Mouse (Mus musculus): ENCODE results near the gene Gng10. TPM values are rescaled to one million over a fixed set of nuclear protein-coding genes. Genes with fewer than 3 reads are reported as not detected.
A peak's percentile ranks its signal among the peaks of the same experiment; 100 is the strongest.

Gene Gng10
- polyA plus RNA-seq, 1 experiment, result 11.7 TPM

- no peak overlapping the region for H3K27ac ChIP-seq (ENCODE audit: control insufficient read depth, insufficient read depth, low read depth, low read length)
- H3K36me3 ChIP-seq (ENCODE audit: control insufficient read depth, insufficient read depth, low read length), result no peaks in the 10 kb centered on the region
- peaks cover 8% of the 10 kb centered on the region for H3K4me1 ChIP-seq (ENCODE audit: control insufficient read depth, insufficient read depth, low read length)
- H3K27me3 ChIP-seq (ENCODE audit: control insufficient read depth, insufficient read depth, low read length), result no peaks in the 10 kb centered on the region
- peak overlapping the region; percentile 96 for H3K4me3 ChIP-seq (ENCODE audit: control insufficient read depth, low read depth, low read length)
- TF ChIP-seq CTCF (IDR thresholded peaks at IDR 0.05; ENCODE audit: control insufficient read depth, insufficient read depth, insufficient replicate concordance, low read depth, low read length) (no peak), POLR2A (IDR thresholded peaks at IDR 0.05; ENCODE audit: control insufficient read depth, low read depth, low read length) (no peak)
Observed at GRCm38 (mm10) chr4:59003806-59004200, 31.1 kb upstream of the Gng10 start.

- TF ChIP-seq CTCF (IDR thresholded peaks at IDR 0.05; ENCODE audit: control insufficient read depth, insufficient read depth, insufficient replicate concordance, low read depth, low read length), result no peak
- no peak for TF ChIP-seq POLR2A (IDR thresholded peaks at IDR 0.05; ENCODE audit: control insufficient read depth, low read depth, low read length)
- no peaks in the 10 kb centered on the region for H3K27me3 ChIP-seq (ENCODE audit: control insufficient read depth, insufficient read depth, low read length)
- peaks cover 8% of the 10 kb centered on the region for H3K4me1 ChIP-seq (ENCODE audit: control insufficient read depth, insufficient read depth, low read length)
- no peaks in the 10 kb centered on the region for H3K36me3 ChIP-seq (ENCODE audit: control insufficient read depth, insufficient read depth, low read length)
- no peak overlapping the region for H3K4me3 ChIP-seq (ENCODE audit: control insufficient read depth, low read depth, low read length)
- no peak overlapping the region for H3K27ac ChIP-seq (ENCODE audit: control insufficient read depth, insufficient read depth, low read depth, low read length)
Observed at GRCm38 (mm10) chr4:59006211-59006610, 28.7 kb upstream of the Gng10 start.

- no peaks in the 10 kb centered on the region for H3K27me3 ChIP-seq (ENCODE audit: control insufficient read depth, insufficient read depth, low read length)
Observed at GRCm38 (mm10) chr4:59007016-59007415, 27.9 kb upstream of the Gng10 start.

GRCm38 (mm10) chr4:59007974-59008373 lies 26.9 kb upstream of the Gng10 start:
- no peak for TF ChIP-seq CTCF (IDR thresholded peaks at IDR 0.05; ENCODE audit: control insufficient read depth, insufficient read depth, insufficient replicate concordance, low read depth, low read length)
- TF ChIP-seq POLR2A (IDR thresholded peaks at IDR 0.05; ENCODE audit: control insufficient read depth, low read depth, low read length), result no peak
- H3K4me1 ChIP-seq (ENCODE audit: control insufficient read depth, insufficient read depth, low read length), result peaks cover 8% of the 10 kb centered on the region

More at GRCm38 (mm10) chr4:59007016-59007415, 27.9 kb upstream of the Gng10 start:
- no peaks in the 10 kb centered on the region for H3K36me3 ChIP-seq (ENCODE audit: control insufficient read depth, insufficient read depth, low read length)
- no peak for TF ChIP-seq CTCF (IDR thresholded peaks at IDR 0.05; ENCODE audit: control insufficient read depth, insufficient read depth, insufficient replicate concordance, low read depth, low read length)
- TF ChIP-seq POLR2A (IDR thresholded peaks at IDR 0.05; ENCODE audit: control insufficient read depth, low read depth, low read length), result no peak
- H3K4me3 ChIP-seq (ENCODE audit: control insufficient read depth, low read depth, low read length), result no peak overlapping the region
- H3K27ac ChIP-seq (ENCODE audit: control insufficient read depth, insufficient read depth, low read depth, low read length), result no peak overlapping the region
- peaks cover 8% of the 10 kb centered on the region for H3K4me1 ChIP-seq (ENCODE audit: control insufficient read depth, insufficient read depth, low read length)

GRCm38 (mm10) chr4:59009186-59009585 lies 25.7 kb upstream of the Gng10 start:
- H3K27me3 ChIP-seq (ENCODE audit: control insufficient read depth, insufficient read depth, low read length), result no peaks in the 10 kb centered on the region
- peaks cover 8% of the 10 kb centered on the region for H3K4me1 ChIP-seq (ENCODE audit: control insufficient read depth, insufficient read depth, low read length)
- no peak overlapping the region for H3K4me3 ChIP-seq (ENCODE audit: control insufficient read depth, low read depth, low read length)
- TF ChIP-seq POLR2A (IDR thresholded peaks at IDR 0.05; ENCODE audit: control insufficient read depth, low read depth, low read length) (no peak), CTCF (IDR thresholded peaks at IDR 0.05; ENCODE audit: control insufficient read depth, insufficient read depth, insufficient replicate concordance, low read depth, low read length) (no peak)
- no peaks in the 10 kb centered on the region for H3K36me3 ChIP-seq (ENCODE audit: control insufficient read depth, insufficient read depth, low read length)
- no peak overlapping the region for H3K27ac ChIP-seq (ENCODE audit: control insufficient read depth, insufficient read depth, low read depth, low read length)

More at GRCm38 (mm10) chr4:59007974-59008373, 26.9 kb upstream of the Gng10 start:
- Histone ChIP-seq H3K36me3 (ENCODE audit: control insufficient read depth, insufficient read depth, low read length) (no peaks in the 10 kb centered on the region), H3K27ac (ENCODE audit: control insufficient read depth, insufficient read depth, low read depth, low read length) (no peak overlapping the region; the same call in 1 of the 2 replicates), H3K27me3 (ENCODE audit: control insufficient read depth, insufficient read depth, low read length) (no peaks in the 10 kb centered on the region), H3K4me3 (ENCODE audit: control insufficient read depth, low read depth, low read length) (no peak overlapping the region)

- Histone ChIP-seq H3K4me3 (ENCODE audit: control insufficient read depth, low read depth, low read length) (no peak overlapping the region), H3K4me1 (ENCODE audit: control insufficient read depth, insufficient read depth, low read length) (peaks cover 4% of the 10 kb centered on the region), H3K36me3 (ENCODE audit: control insufficient read depth, insufficient read depth, low read length) (no peaks in the 10 kb centered on the region), H3K27ac (ENCODE audit: control insufficient read depth, insufficient read depth, low read depth, low read length) (no peak overlapping the region), H3K27me3 (ENCODE audit: control insufficient read depth, insufficient read depth, low read length) (no peaks in the 10 kb centered on the region)
- TF ChIP-seq CTCF (IDR thresholded peaks at IDR 0.05; ENCODE audit: control insufficient read depth, insufficient read depth, insufficient replicate concordance, low read depth, low read length) (no peak), POLR2A (IDR thresholded peaks at IDR 0.05; ENCODE audit: control insufficient read depth, low read depth, low read length) (no peak)
Observed at GRCm38 (mm10) chr4:59009696-59010095, 25.2 kb upstream of the Gng10 start.

GRCm38 (mm10) chr4:59011446-59011845 lies 23.4 kb upstream of the Gng10 start:
- H3K27me3 ChIP-seq (ENCODE audit: control insufficient read depth, insufficient read depth, low read length), result no peaks in the 10 kb centered on the region
- no peak overlapping the region for H3K27ac ChIP-seq (ENCODE audit: control insufficient read depth, insufficient read depth, low read depth, low read length)
- H3K36me3 ChIP-seq (ENCODE audit: control insufficient read depth, insufficient read depth, low read length), result no peaks in the 10 kb centered on the region
- no peak overlapping the region for H3K4me3 ChIP-seq (ENCODE audit: control insufficient read depth, low read depth, low read length)
- no peaks in the 10 kb centered on the region; the same call in 1 of the 2 replicates for H3K4me1 ChIP-seq (ENCODE audit: control insufficient read depth, insufficient read depth, low read length)
- TF ChIP-seq CTCF (IDR thresholded peaks at IDR 0.05; ENCODE audit: control insufficient read depth, insufficient read depth, insufficient replicate concordance, low read depth, low read length), result no peak
- TF ChIP-seq POLR2A (IDR thresholded peaks at IDR 0.05; ENCODE audit: control insufficient read depth, low read depth, low read length), result no peak

GRCm38 (mm10) chr4:59015181-59015580 lies 19.7 kb upstream of the Gng10 start:
- H3K4me1 ChIP-seq (ENCODE audit: control insufficient read depth, insufficient read depth, low read length), result no peaks in the 10 kb centered on the region
- no peak overlapping the region for H3K27ac ChIP-seq (ENCODE audit: control insufficient read depth, insufficient read depth, low read depth, low read length)
- H3K4me3 ChIP-seq (ENCODE audit: control insufficient read depth, low read depth, low read length), result no peak overlapping the region
- peaks cover 1% of the 10 kb centered on the region; the same call in 1 of the 2 replicates for H3K36me3 ChIP-seq (ENCODE audit: control insufficient read depth, insufficient read depth, low read length)
- H3K27me3 ChIP-seq (ENCODE audit: control insufficient read depth, insufficient read depth, low read length), result no peaks in the 10 kb centered on the region
- no peak for TF ChIP-seq CTCF (IDR thresholded peaks at IDR 0.05; ENCODE audit: control insufficient read depth, insufficient read depth, insufficient replicate concordance, low read depth, low read length)
- TF ChIP-seq POLR2A (IDR thresholded peaks at IDR 0.05; ENCODE audit: control insufficient read depth, low read depth, low read length), result no peak

Measured in testis, adult 2 months (tissue).